Mouse (Mus musculus) midbrain, embryonic 11.5 days (tissue): Measurements from ENCODE around the gene Nrap. TPM values are rescaled to one million over a fixed set of nuclear protein-coding genes. Genes with fewer than 3 reads are reported as not detected.

Experiments used
- ATAC-seq: fragments of 200-750 bp; cut with Nextera tagmentation; 2 replicates; pipeline ENCODE4 v1.8.0; 2017; ENCODE audit warnings: moderate TSS enrichment, moderate library complexity; ENCODE audit not compliant: low FRiP score
- DNase-seq: peaks from one replicate; pipeline ENCODE4 v3.0.0; 2015; ENCODE audit warnings: low spot score; ENCODE audit errors: missing footprints
- H3K27ac ChIP-seq: fragments of 300-500 bp; sonication (generic); 2 replicates; pipeline ENCODE4 v1.5.1; 2014; ENCODE audit warnings: low read depth, low read length
- H3K27me3 ChIP-seq: fragments of 300-500 bp; sonication (generic); 2 replicates; pipeline ENCODE4 v1.6.1; 2014; ENCODE audit warnings: mild to moderate bottlenecking, low read length, moderate library complexity, mixed read lengths; ENCODE audit not compliant: control insufficient read depth, insufficient read depth
- H3K36me3 ChIP-seq: fragments of 300-500 bp; sonication (generic); 2 replicates; pipeline ENCODE4 v1.6.1; 2014; ENCODE audit warnings: mild to moderate bottlenecking, low read length, moderate library complexity, mixed read lengths; ENCODE audit not compliant: control insufficient read depth, insufficient read depth
- H3K4me1 ChIP-seq: fragments of 300-500 bp; sonication (generic); 2 replicates; pipeline ENCODE4 v1.6.1; 2014; ENCODE audit warnings: low read length; ENCODE audit not compliant: control insufficient read depth, insufficient read depth
- H3K4me2 ChIP-seq: fragments of 300-500 bp; sonication (generic); 2 replicates; pipeline ENCODE4 v1.6.1; 2014; ENCODE audit warnings: mild to moderate bottlenecking, moderate library complexity
- H3K4me3 ChIP-seq: fragments of 300-500 bp; sonication (generic); 2 replicates; pipeline ENCODE4 v1.5.1; 2014; ENCODE audit warnings: low read depth, low read length
- H3K9ac ChIP-seq: fragments of 300-500 bp; sonication (generic); 2 replicates; pipeline ENCODE4 v1.6.1; 2014; ENCODE audit warnings: low read length
- H3K9me3 ChIP-seq: fragments of 300-500 bp; sonication (generic); 2 replicates; pipeline ENCODE4 v1.6.1; 2016; ENCODE audit warnings: low read length; ENCODE audit not compliant: control insufficient read depth
- WGBS: fragments of 180-500 bp; shearing (Covaris S2); extraction: QIAGEN DNeasy Blood & Tissue Kit; methylation state at CpG from one replicate; pipeline ENCODE4 v1.1.7; 2014; 5-methylcytosine and 5-hydroxymethylcytosine counted together
- polyA plus RNA-seq: library from polyadenylated mRNA; unstranded; fragments of >200 nt; fragmentation: Nextera tagmentation; extraction: Ambion mirVana; gene quantifications from 2 replicates; pipeline ENCODE4 v1.2.1, GENCODE M21; 2014

Nrap gene
- polyA plus RNA-seq, 1 experiment from 2014 or later: 0.16 TPM

GRCm38 (mm10) chr19:56389176-56389575 lies 661 bp downstream of the Nrap start:
- no peak overlapping the region for H3K4me3 ChIP-seq
- no peaks in the 10 kb centered on the region for H3K9me3 ChIP-seq
- H3K4me1 ChIP-seq: no peaks in the 10 kb centered on the region
- DNase-seq: no peak
- no peak overlapping the region for H3K4me2 ChIP-seq
- WGBS: 91% methylated on average over 11 of the region's 11 CpGs
- H3K27me3 ChIP-seq: no peaks in the 10 kb centered on the region
- ATAC-seq: no peak
- H3K36me3 ChIP-seq: no peaks in the 10 kb centered on the region
- H3K9ac ChIP-seq: no peak overlapping the region
- H3K27ac ChIP-seq: no peak overlapping the region

- H3K9ac ChIP-seq: no peak overlapping the region
- no peak overlapping the region for H3K4me2 ChIP-seq
- H3K27ac ChIP-seq: no peak overlapping the region
- H3K4me1 ChIP-seq: no peaks in the 10 kb centered on the region
- DNase-seq (no peak), ATAC-seq (no peak)
- H3K36me3 ChIP-seq: no peaks in the 10 kb centered on the region
- no peak overlapping the region for H3K4me3 ChIP-seq
- 86% methylated on average over 4 of the region's 4 CpGs for WGBS
- no peaks in the 10 kb centered on the region for H3K9me3 ChIP-seq
- no peaks in the 10 kb centered on the region for H3K27me3 ChIP-seq
These were observed 2.0 kb downstream of the Nrap start for GRCm38 (mm10) chr19:56387726-56388302.

GRCm38 (mm10) chr19:56386095-56386494 lies 3.7 kb downstream of the Nrap start:
- H3K27ac ChIP-seq: no peak overlapping the region
- no peaks in the 10 kb centered on the region for H3K36me3 ChIP-seq
- H3K9ac ChIP-seq: no peak overlapping the region
- H3K9me3 ChIP-seq: no peaks in the 10 kb centered on the region
- no peak for DNase-seq
- H3K4me2 ChIP-seq: no peak overlapping the region
- H3K4me3 ChIP-seq: no peak overlapping the region
- no peaks in the 10 kb centered on the region for H3K4me1 ChIP-seq
- no peak for ATAC-seq
- H3K27me3 ChIP-seq: no peaks in the 10 kb centered on the region
- 90% methylated on average over 10 of the region's 10 CpGs for WGBS

- Histone ChIP-seq H3K4me1 (no peaks in the 10 kb centered on the region), H3K4me2 (no peak overlapping the region), H3K27ac (no peak overlapping the region), H3K4me3 (no peak overlapping the region), H3K36me3 (no peaks in the 10 kb centered on the region), H3K9ac (no peak overlapping the region), H3K9me3 (no peaks in the 10 kb centered on the region), H3K27me3 (no peaks in the 10 kb centered on the region)
- 93% methylated on average over 5 of the region's 5 CpGs for WGBS
- DNase-seq (no peak), ATAC-seq (no peak)
These were observed 4.3 kb downstream of the Nrap start for GRCm38 (mm10) chr19:56385546-56385945.

- Histone ChIP-seq H3K9ac (no peak overlapping the region), H3K4me2 (no peak overlapping the region), H3K4me1 (no peaks in the 10 kb centered on the region), H3K4me3 (no peak overlapping the region), H3K27ac (no peak overlapping the region), H3K36me3 (no peaks in the 10 kb centered on the region), H3K9me3 (no peaks in the 10 kb centered on the region), H3K27me3 (no peaks in the 10 kb centered on the region)
- WGBS: 87% methylated on average over 10 of the region's 10 CpGs
- ATAC-seq (no peak), DNase-seq (no peak)
These were observed 8.4 kb downstream of the Nrap start for GRCm38 (mm10) chr19:56381407-56381806.

GRCm38 (mm10) chr19:56380341-56380740 lies 9.5 kb downstream of the Nrap start:
- 84% methylated on average over 7 of the region's 7 CpGs for WGBS
- no peak for ATAC-seq

GRCm38 (mm10) chr19:56378554-56379172 lies 11.2 kb downstream of the Nrap start:
- no peak overlapping the region for H3K4me2 ChIP-seq
- H3K27me3 ChIP-seq: no peaks in the 10 kb centered on the region
- H3K9ac ChIP-seq: no peak overlapping the region
- 91% methylated on average over 13 of the region's 13 CpGs for WGBS
- no peaks in the 10 kb centered on the region for H3K36me3 ChIP-seq
- H3K9me3 ChIP-seq: no peaks in the 10 kb centered on the region
- H3K27ac ChIP-seq: no peak overlapping the region
- ATAC-seq: no peak
- no peak for DNase-seq
- H3K4me1 ChIP-seq: no peaks in the 10 kb centered on the region
- H3K4me3 ChIP-seq: no peak overlapping the region

More at GRCm38 (mm10) chr19:56380341-56380740, 9.5 kb downstream of the Nrap start:
- no peak overlapping the region for H3K9ac ChIP-seq
- H3K4me1 ChIP-seq: no peaks in the 10 kb centered on the region
- no peak overlapping the region for H3K4me3 ChIP-seq
- no peak overlapping the region for H3K27ac ChIP-seq
- H3K36me3 ChIP-seq: no peaks in the 10 kb centered on the region
- no peak for DNase-seq
- H3K27me3 ChIP-seq: no peaks in the 10 kb centered on the region
- H3K4me2 ChIP-seq: no peak overlapping the region
- H3K9me3 ChIP-seq: no peaks in the 10 kb centered on the region

GRCm38 (mm10) chr19:56378007-56378406 lies 11.8 kb downstream of the Nrap start:
- Histone ChIP-seq H3K4me1 (no peaks in the 10 kb centered on the region), H3K27me3 (no peaks in the 10 kb centered on the region), H3K9me3 (no peaks in the 10 kb centered on the region), H3K27ac (no peak overlapping the region), H3K36me3 (no peaks in the 10 kb centered on the region), H3K4me3 (no peak overlapping the region), H3K9ac (no peak overlapping the region), H3K4me2 (no peak overlapping the region)
- DNase-seq: no peak
- no peak for ATAC-seq
- 87% methylated on average over 5 of the region's 5 CpGs for WGBS

- no peaks in the 10 kb centered on the region for H3K36me3 ChIP-seq
- H3K4me3 ChIP-seq: no peak overlapping the region
- H3K27me3 ChIP-seq: no peaks in the 10 kb centered on the region
- H3K9ac ChIP-seq: no peak overlapping the region
- 81% methylated on average over 10 of the region's 10 CpGs for WGBS
- H3K9me3 ChIP-seq: no peaks in the 10 kb centered on the region
- H3K4me1 ChIP-seq: no peaks in the 10 kb centered on the region
- ATAC-seq (no peak), DNase-seq (no peak)
- H3K4me2 ChIP-seq: no peak overlapping the region
- no peak overlapping the region for H3K27ac ChIP-seq
These were observed 15.8 kb downstream of the Nrap start for GRCm38 (mm10) chr19:56374011-56374410.
